Mouse (Mus musculus) large intestine, adult 2 months (tissue): ENCODE measurements at regions not wholly inside any gene's neighbourhood (a gene's known extent, or its start where the extent isn't known, plus 50 kb on each side); places are given as distances from the start of the nearest gene placed in this dataset.

Experiments used
- DNase-seq: peaks from one replicate; pipeline ENCODE4 v3.0.0-alpha.2; 2012; ENCODE audit warnings: low read depth, low spot score
- WGBS: fragments of 180-500 bp; shearing (Covaris S2); methylation state at CpG from one replicate; pipeline ENCODE4 v1.1.7; 2018; 5-methylcytosine and 5-hydroxymethylcytosine counted together

GRCm38 (mm10) chr14:76922399-76922939 is 114.1 kb upstream of the Ccdc122 start:
- WGBS, result 54% methylated on average over 6 of the region's 6 CpGs
- DNase-seq, result no peak

GRCm38 (mm10) chr14:76918091-76918490 is 118.5 kb upstream of the Ccdc122 start:
- 75% methylated on average over 3 of the region's 3 CpGs for WGBS
- DNase-seq, result no peak

GRCm38 (mm10) chr14:76917139-76917929 is 119.2 kb upstream of the Ccdc122 start:
- no peak for DNase-seq
- 90% methylated on average over 10 of the region's 10 CpGs for WGBS

DNA sequence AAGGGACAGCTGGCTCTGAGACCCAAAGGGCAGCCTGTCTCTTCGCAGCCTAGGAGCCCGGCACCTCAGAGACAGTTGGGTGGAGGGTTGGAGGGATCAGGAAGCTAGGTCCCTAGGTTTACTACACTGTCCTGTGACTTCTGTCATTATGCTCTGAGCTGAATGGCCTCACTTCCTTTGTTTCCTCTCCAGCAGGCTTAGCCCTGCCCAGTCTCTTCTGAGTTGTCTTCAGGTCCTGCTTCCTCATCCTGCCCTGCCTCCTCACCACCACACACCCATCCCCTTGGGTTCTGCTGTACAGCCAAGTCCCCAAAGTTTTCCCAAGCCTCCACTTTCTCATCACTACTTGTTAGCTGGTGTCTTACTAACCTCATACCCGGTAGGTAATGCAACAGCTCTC is 122.7 kb upstream of the Ccdc122 start:
- DNase-seq, result no peak
- WGBS, result 91% methylated on average over 3 of the region's 3 CpGs

- no peak for DNase-seq
- 52% methylated on average over 8 of the region's 8 CpGs for WGBS
Observed at GRCm38 (mm10) chr14:76912301-76913001, 124.1 kb upstream of the Ccdc122 start.

DNA sequence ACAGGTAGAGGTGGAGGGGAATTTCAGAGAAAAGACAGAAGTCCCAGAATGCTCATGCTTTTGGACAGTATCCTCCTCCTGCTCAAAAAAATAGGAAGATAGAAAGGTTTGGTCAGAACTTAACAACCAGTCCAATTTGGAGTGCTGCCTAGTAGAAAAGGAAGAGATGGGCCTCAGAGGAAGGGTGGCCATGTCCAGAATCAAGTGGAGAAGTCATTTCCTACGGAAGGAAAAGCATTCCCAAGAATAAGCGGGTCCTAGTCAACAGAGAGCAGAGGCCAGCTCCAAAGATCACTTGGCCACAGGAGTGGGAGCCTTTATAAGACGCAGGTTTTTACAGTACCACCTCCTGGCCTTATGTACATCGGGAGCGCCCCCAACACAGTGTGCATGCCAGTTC is 125.3 kb upstream of the Ccdc122 start:
- no peak for DNase-seq
- WGBS, result 88% methylated on average over 5 of the region's 5 CpGs

DNA sequence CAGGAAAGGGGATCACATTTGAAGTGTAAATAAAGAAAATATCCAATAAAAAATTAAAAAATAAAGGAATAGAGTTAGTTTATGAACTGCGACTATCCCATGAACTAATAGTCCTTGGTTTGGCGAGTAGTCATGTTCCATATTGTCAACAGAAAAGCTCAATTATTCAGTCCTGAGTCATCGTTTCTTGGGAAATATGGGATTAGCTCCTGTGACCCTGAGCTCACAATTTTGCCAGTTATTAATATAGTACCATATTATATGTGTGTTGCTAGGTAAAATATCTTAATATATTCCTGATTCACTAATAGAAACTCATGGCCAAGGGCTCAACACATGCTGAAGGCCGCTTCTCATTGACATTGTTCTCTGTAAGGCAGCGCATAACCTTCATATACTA is 126.4 kb upstream of the Ccdc122 start:
- no peak for DNase-seq
- WGBS, result 83% methylated on average over 5 of the region's 5 CpGs

DNA sequence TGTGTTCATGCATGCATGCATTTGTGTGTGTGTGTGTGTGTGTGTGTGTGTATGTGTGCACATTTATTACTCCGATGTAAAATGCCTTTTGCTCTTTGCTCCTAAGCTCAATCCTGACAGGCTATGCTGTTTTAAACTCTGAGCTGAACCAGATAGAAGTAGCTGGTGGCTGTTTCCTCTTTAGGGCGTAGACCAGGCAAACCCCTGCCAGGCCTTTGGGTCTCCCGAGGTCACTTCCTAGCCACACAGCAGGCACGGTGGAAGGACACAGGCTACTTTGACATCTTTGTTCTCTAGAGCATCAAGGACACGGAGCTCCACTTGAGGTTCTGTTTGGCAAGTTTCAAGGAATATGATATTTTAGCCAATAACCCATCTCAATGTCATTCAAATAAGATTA is 128.6 kb upstream of the Ccdc122 start:
- no peak for DNase-seq
- 33% methylated on average over 5 of the region's 5 CpGs for WGBS

- 83% methylated on average over 1 of the region's 1 CpGs for WGBS
Observed at GRCm38 (mm10) chr14:76902962-76903757, 133.4 kb upstream of the Ccdc122 start.

GRCm38 (mm10) chr14:76901490-76901889 is 135.1 kb upstream of the Ccdc122 start:
- DNase-seq, result no peak
- 68% methylated on average over 3 of the region's 3 CpGs for WGBS

More at GRCm38 (mm10) chr14:76902962-76903757, 133.4 kb upstream of the Ccdc122 start:
- no peak for DNase-seq

DNA sequence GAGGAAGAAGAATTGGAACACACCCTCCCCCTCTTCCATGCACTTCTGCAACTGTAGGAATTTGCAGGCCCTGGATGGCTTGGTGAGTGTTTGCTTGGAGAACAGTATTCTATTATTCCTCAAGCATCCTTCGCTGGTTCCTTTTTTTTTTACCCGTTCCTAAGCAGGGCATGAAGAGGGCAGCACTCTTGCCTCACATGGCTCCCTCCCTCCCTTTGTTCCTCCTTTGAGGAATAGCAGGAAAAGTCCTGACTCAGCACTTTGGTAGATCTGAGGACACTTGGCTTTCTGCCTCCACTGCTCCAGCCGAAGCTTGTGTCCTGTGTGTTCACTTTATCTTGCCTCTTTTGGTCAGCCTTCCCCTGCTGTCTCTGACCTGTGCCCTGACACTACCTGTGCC is 137.2 kb upstream of the Ccdc122 start:
- no peak for DNase-seq
- WGBS, result 33% methylated on average over 3 of the region's 3 CpGs

DNA sequence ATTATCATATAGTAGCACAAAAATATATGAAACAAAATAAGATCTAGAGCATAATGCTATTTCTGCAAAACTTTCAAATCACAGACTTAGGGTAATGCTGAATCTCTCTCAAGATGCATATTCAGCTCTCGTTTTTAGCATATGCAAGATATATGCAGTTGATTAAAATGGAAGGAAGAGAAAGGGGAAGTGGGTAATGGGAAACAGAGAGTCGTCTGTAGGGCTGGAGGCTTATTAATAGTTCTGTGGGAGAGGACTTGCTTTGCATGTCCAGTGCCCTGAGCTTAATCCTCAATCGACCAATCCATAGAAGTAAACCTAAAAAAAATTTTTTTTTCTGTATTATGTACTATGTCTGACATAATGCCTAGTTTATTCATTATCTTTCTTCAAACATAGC is 148.9 kb upstream of the Ccdc122 start:
- 69% methylated on average over 3 of the region's 3 CpGs for WGBS
- DNase-seq, result no peak

DNA sequence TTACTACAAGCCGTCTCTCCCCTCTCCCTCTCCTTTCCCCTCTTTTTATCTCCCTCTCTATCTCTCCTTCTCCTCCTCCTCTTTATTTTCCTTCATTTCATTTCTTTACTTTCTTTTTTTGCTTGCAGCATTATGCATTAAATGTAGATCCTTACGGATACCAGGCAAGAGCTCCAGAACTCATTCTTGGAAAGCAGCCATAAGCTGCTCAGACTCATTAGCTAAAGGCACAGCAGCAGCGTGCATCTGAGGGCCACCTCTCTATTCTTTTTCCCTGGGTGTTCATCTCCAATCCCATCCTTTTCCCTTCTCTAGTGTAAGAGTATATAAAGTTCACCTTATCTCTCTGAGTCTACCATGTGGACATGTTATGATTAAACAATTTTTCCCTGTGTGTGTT is 149.4 kb upstream of the Ccdc122 start:
- no peak for DNase-seq
- WGBS, result 58% methylated on average over 3 of the region's 3 CpGs

DNA sequence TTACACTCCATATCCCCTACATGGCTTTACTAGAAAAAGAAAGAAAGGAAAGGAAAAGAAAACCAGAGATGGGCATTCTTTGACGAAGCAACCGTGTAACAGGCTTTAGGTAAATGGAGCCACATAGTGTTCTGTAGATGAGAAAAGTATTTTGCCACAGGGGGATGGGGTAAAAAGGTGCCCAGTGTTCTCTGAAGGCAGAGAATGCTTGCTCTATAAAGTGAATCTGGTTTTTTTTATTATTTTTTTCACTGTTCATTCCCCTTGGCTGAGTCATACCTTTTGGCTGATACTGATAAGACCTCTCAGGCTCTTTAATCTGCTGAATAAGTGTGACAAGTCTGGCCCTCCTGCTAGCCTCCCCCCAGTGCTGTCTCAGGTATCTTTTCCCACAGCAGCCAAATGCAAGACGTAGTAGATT is 153.3 kb upstream of the Ccdc122 start:
- no peak for DNase-seq
- WGBS, result 78% methylated on average over 3 of the region's 3 CpGs

DNA sequence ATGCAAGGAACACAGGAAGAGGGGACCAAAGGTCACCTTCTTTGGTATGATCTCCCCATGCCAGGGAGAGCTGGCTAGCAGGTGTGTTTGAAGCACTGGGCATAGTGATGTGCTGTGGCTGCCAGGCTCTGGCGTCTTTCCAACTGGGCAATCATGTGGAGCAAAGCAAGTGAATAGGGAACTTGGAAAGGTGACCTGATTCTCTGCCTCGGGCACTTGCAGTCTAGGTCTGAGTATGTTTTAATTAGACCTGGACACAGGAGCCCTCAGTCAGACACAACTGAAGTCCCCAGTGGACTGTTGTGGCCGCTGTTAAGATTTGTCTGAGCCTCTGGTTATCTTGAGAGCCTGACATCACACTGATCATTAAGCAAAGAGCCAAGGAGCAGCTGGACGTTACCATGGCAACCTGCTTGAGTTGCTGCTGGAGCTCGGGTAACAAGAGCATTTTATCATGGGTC is 153.8 kb upstream of the Ccdc122 start:
- DNase-seq, result no peak
- 9% methylated on average over 5 of the region's 5 CpGs for WGBS

DNA sequence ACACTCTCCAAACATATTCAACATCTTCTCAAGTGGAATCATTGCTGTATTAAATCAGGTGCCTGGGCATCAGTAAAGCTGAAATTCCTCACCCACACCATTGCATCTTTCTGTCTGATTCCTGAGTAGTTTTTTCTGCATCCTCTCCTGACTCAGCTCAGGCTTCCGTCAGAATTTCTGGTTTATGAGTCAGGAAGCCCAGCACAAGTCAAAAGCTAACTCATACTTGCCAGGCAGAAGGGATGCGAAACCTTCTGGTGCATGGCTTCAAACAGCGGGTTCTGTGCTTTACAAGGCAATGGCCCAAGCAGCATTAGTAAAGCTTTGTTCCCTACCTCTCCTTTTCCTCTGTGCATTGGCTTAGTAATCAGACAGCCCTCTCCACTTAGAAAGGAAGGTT is 155.7 kb upstream of the Ccdc122 start:
- 85% methylated on average over 3 of the region's 3 CpGs for WGBS
- DNase-seq, result no peak

GRCm38 (mm10) chr14:76877306-76877705 is 159.3 kb upstream of the Ccdc122 start:
- DNase-seq, result peak; percentile 63
- WGBS, result 18% methylated on average over 5 of the region's 5 CpGs

- DNase-seq, result peak; percentile 60
- WGBS, result 27% methylated on average over 7 of the region's 7 CpGs
Observed at GRCm38 (mm10) chr14:76876015-76876414, 160.6 kb upstream of the Ccdc122 start.

DNA sequence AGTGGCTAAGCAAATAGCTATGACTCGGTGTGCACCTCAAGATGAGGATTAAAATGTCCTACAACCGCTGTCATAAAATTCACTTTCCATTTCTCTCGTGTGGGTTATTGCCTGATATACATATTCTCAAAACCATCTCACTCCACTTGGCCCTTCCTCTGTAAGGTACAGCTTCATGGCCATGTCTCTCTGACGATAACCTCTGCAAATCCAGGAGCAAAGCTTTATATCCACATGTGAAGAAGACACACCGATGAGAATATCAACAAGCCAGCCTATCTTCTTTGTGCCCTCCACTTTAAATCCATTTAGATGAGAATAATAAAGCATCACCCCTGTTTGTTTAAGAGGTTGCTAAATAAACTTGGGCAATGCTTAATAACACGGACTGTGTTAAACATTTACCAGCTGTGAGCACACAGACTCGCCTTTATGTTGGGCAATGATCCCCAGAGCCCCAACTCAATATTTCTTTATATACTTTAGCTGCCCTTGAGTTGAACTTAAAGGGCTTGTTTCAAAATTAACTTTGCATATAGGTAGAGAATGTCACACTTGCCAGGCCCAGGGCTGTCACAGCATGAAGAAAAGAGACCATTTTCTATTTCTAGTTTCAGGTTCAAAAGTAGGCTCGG is 161.2 kb upstream of the Ccdc122 start:
- 14% methylated on average over 8 of the region's 8 CpGs for WGBS
- DNase-seq, result peak; percentile 81
